Mouse (Mus musculus) embryonic facial prominence, embryonic 13.5 days (tissue): Measurements from ENCODE around the gene Pcyox1. TPM values are rescaled to one million over a fixed set of nuclear protein-coding genes. Genes with fewer than 3 reads are reported as not detected.

Experiments
- ATAC-seq: fragments of 200-750 bp; cut with Nextera tagmentation; 2 replicates; pipeline ENCODE4 v1.8.0; 2017; ENCODE audit warnings: low read depth; ENCODE audit not compliant: insufficient number of reproducible peaks, insufficient read depth, low FRiP score, low TSS enrichment
- H3K27ac ChIP-seq: fragments of 300-500 bp; sonication (generic); 2 replicates; pipeline ENCODE4 v1.5.1; 2015; ENCODE audit warnings: moderate library complexity, mild to moderate bottlenecking, inconsistent platforms
- H3K27me3 ChIP-seq: fragments of 300-500 bp; sonication (generic); 2 replicates; pipeline ENCODE4 v1.6.1; 2015; ENCODE audit warnings: mild to moderate bottlenecking, inconsistent platforms
- H3K36me3 ChIP-seq: fragments of 300-500 bp; sonication (generic); 2 replicates; pipeline ENCODE4 v1.6.1; 2015; ENCODE audit warnings: mild to moderate bottlenecking, inconsistent platforms
- H3K4me1 ChIP-seq: fragments of 300-500 bp; sonication (generic); 2 replicates; pipeline ENCODE4 v1.6.1; 2015; ENCODE audit warnings: inconsistent platforms
- H3K4me2 ChIP-seq: fragments of 300-500 bp; sonication (generic); 2 replicates; pipeline ENCODE4 v1.6.1; 2015; ENCODE audit warnings: moderate library complexity, mild to moderate bottlenecking, inconsistent platforms
- H3K4me3 ChIP-seq: fragments of 300-500 bp; sonication (generic); 2 replicates; pipeline ENCODE4 v1.5.1; 2015; ENCODE audit warnings: mild to moderate bottlenecking, inconsistent platforms
- H3K9ac ChIP-seq: fragments of 300-500 bp; sonication (generic); 2 replicates; pipeline ENCODE4 v1.6.1; 2015; ENCODE audit warnings: mild to moderate bottlenecking, inconsistent platforms
- H3K9me3 ChIP-seq: fragments of 300-500 bp; sonication (generic); 2 replicates; pipeline ENCODE4 v1.6.1; 2016; ENCODE audit warnings: inconsistent platforms
- WGBS: fragments of 180-500 bp; shearing (Covaris S2); methylation state at CpG from one replicate; pipeline ENCODE4 v1.1.7; 2015; ENCODE audit warnings: mixed read lengths; 5-methylcytosine and 5-hydroxymethylcytosine counted together
- polyA plus RNA-seq: library from polyadenylated mRNA; unstranded; fragments of >200 nt; fragmentation: Nextera tagmentation; extraction: Ambion mirVana; gene quantifications from 2 replicates; pipeline ENCODE4 v1.2.1, GENCODE M21; 2015

The Pcyox1 gene
- polyA plus RNA-seq, 1 experiment from 2014 or later: 80.4 TPM

- H3K9me3 ChIP-seq: no peaks in the 10 kb centered on the region
- H3K27ac ChIP-seq: no peak overlapping the region
- ATAC-seq: no peak
- WGBS: 84% methylated on average over 3 of the region's 3 CpGs
- no peak overlapping the region for H3K4me2 ChIP-seq
- no peaks in the 10 kb centered on the region for H3K4me1 ChIP-seq
- H3K4me3 ChIP-seq: no peak overlapping the region
- no peak overlapping the region for H3K9ac ChIP-seq
- H3K27me3 ChIP-seq: no peaks in the 10 kb centered on the region
- peaks cover 82% of the 10 kb centered on the region for H3K36me3 ChIP-seq
Measured at GRCm38 (mm10) chr6:86419239-86419638, 22.3 kb upstream of the Pcyox1 start.

- no peak overlapping the region for H3K4me2 ChIP-seq
- no peak overlapping the region for H3K4me3 ChIP-seq
- H3K4me1 ChIP-seq: no peaks in the 10 kb centered on the region
- no peaks in the 10 kb centered on the region for H3K27me3 ChIP-seq
- whole genome bisulfite sequencing: 89% methylated on average over 6 of the region's 6 CpGs
- H3K9me3 ChIP-seq: no peaks in the 10 kb centered on the region
- no peak overlapping the region for H3K9ac ChIP-seq
- no peak overlapping the region for H3K27ac ChIP-seq
- no peak for ATAC-seq
- peaks cover 84% of the 10 kb centered on the region for H3K36me3 ChIP-seq
Measured at GRCm38 (mm10) chr6:86418711-86419110, 21.8 kb upstream of the Pcyox1 start.

- Histone ChIP-seq H3K27ac (no peak overlapping the region), H3K36me3 (peaks cover 6% of the 10 kb centered on the region; the same call in 1 of the 2 replicates), H3K4me1 (peaks cover 13% of the 10 kb centered on the region; the same call in 1 of the 2 replicates), H3K27me3 (no peaks in the 10 kb centered on the region), H3K4me2 (peak overlapping the region; percentile 65), H3K9me3 (no peaks in the 10 kb centered on the region), H3K4me3 (peak overlapping the region; percentile 91), H3K9ac (no peak overlapping the region)
- ATAC-seq: no peak
Measured at GRCm38 (mm10) chr6:86406306-86406705, 9.4 kb upstream of the Pcyox1 start.

DNA sequence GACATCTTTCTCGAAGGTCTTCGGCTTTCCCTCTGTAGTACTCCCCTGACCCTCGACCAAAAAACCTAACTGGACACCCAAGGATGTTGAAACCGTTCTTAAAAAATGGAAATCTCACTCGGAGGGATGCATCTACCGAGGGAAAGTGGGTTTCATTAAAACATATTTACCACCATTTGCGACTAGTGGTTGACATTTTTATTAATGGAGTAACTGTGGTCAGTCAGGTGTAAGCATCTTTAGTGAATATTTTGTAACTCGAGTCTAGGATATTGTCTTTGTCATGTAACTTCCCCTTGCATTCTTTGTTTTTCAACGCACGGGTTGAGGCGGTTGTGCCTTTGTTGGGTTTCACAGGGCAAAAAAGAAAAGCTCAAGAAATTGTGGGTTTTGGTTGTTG, 8.0 kb upstream of the Pcyox1 start:
- Histone ChIP-seq H3K4me2 (peak overlapping the region; percentile 65), H3K9me3 (no peaks in the 10 kb centered on the region), H3K36me3 (peaks cover 6% of the 10 kb centered on the region; the same call in 1 of the 2 replicates), H3K4me3 (peak overlapping the region; percentile 91), H3K4me1 (peaks cover 18% of the 10 kb centered on the region; the same call in 1 of the 2 replicates), H3K27me3 (no peaks in the 10 kb centered on the region), H3K27ac (peak overlapping the region; percentile 100), H3K9ac (peak overlapping the region; percentile 99)
- ATAC-seq: no peak
- WGBS: under 1% methylated on average over 11 of the region's 11 CpGs

DNA sequence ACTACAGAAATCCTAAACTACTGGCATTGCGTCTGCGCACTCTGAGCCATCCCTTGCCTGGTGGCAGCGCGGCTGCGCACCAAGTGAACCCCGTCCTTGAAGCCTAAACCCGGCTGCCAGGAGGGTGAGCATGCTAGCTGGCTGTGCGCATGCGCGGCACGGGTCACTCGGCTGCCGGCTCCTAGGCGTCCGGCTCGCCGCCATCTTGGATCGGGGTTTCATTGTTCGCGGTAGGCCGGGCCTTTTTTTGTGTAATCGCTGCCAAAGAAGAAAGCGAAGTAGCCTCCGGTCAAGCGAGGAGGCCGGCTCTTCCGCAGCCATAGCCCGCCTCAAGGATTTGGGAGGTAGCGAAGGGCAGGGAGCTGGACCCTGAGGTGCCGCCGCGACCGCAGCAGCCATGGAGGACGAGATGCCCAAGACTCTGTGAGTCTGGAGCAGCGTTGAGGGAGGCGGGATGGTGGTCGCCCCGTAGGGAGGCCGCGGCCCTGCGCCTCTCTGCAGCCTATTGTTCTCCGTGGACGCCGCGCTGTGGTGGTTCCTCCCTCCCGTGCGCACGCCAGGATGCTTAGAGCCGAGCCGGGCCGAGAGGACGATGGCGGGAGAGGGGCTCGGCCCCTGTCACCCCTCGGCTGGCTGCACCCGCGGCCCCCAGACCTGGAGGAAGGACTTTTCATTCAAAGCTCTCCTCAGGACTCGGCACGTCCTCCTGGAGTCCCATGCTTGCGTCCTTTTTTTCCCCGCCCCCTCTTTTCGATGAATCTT, 7.3 kb upstream of the Pcyox1 start, which contains the start of gene Tia1:
TSS of gene Tia1 (plus strand) at position 120 of the 762 bp plus-strand sequence.
- no peaks in the 10 kb centered on the region for H3K27me3 ChIP-seq
- H3K9ac ChIP-seq: peak within 1 kb of the TSS; percentile 99
- H3K4me2 ChIP-seq: peak within 1 kb of the TSS; percentile 65
- H3K4me3 ChIP-seq: peak within 1 kb of the TSS; percentile 91
- H3K27ac ChIP-seq: peak within 1 kb of the TSS; percentile 100
- ATAC-seq: peak; percentile 95
- peaks cover 18% of the 10 kb centered on the region; the same call in 1 of the 2 replicates for H3K4me1 ChIP-seq
- no peaks in the 10 kb centered on the region for H3K9me3 ChIP-seq
- H3K36me3 ChIP-seq: peaks cover 6% of the 10 kb centered on the region; the same call in 1 of the 2 replicates
- WGBS: under 1% methylated on average over 61 of the region's 62 CpGs

- Histone ChIP-seq H3K9me3 (no peaks in the 10 kb centered on the region), H3K4me2 (peak overlapping the region; percentile 65), H3K27ac (peak overlapping the region; percentile 100), H3K9ac (peak overlapping the region; percentile 99), H3K27me3 (peaks cover 2% of the 10 kb centered on the region; the same call in 1 of the 2 replicates), H3K4me3 (peak overlapping the region; percentile 91), H3K36me3 (peaks cover 6% of the 10 kb centered on the region; the same call in 1 of the 2 replicates), H3K4me1 (peaks cover 18% of the 10 kb centered on the region; the same call in 1 of the 2 replicates)
- peak; percentile 65 for ATAC-seq
- WGBS: under 1% methylated on average over 15 of the region's 15 CpGs
Measured at GRCm38 (mm10) chr6:86403728-86404099, 6.8 kb upstream of the Pcyox1 start.

GRCm38 (mm10) chr6:86402681-86403607, 6.0 kb upstream of the Pcyox1 start:
- no peak for ATAC-seq
- peaks cover 18% of the 10 kb centered on the region; the same call in 1 of the 2 replicates for H3K4me1 ChIP-seq
- peaks cover 4% of the 10 kb centered on the region; the same call in 1 of the 2 replicates for H3K27me3 ChIP-seq
- H3K4me3 ChIP-seq: peak overlapping the region; percentile 91
- peaks cover 6% of the 10 kb centered on the region; the same call in 1 of the 2 replicates for H3K36me3 ChIP-seq
- H3K9ac ChIP-seq: peak overlapping the region; percentile 44
- peak overlapping the region; percentile 51 for H3K27ac ChIP-seq
- peak overlapping the region; percentile 65 for H3K4me2 ChIP-seq
- WGBS: 32% methylated on average over 12 of the region's 12 CpGs
- H3K9me3 ChIP-seq: no peaks in the 10 kb centered on the region

DNA sequence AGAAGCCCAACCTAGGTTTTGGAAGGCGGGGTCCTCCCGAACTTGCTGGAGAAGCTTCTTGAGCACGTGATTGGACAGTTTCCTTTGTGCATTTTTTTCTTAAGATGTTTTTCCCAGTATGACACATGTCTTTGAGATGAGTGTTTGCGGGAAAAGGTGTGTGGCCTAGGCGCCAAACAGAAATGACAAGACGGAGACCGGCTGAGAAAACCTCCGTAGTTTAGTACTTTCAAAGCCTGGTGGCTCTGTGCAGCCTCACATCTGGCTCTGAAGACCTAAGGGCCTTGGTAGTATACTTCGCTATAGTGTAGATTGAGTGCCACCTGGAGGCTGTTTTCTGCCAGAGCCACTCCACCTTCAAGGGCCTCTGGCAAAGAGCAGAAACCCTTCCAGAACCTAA, 4.0 kb upstream of the Pcyox1 start:
- 1% methylated on average over 9 of the region's 9 CpGs for WGBS
- Histone ChIP-seq H3K4me3 (peak overlapping the region; percentile 34), H3K9me3 (no peaks in the 10 kb centered on the region), H3K4me1 (peaks cover 16% of the 10 kb centered on the region), H3K27ac (no peak overlapping the region), H3K9ac (peak overlapping the region; percentile 52; the same call in 1 of the 2 replicates), H3K36me3 (no peaks in the 10 kb centered on the region), H3K4me2 (peak overlapping the region; percentile 56), H3K27me3 (peaks cover 4% of the 10 kb centered on the region; the same call in 1 of the 2 replicates)
- no peak for ATAC-seq

DNA sequence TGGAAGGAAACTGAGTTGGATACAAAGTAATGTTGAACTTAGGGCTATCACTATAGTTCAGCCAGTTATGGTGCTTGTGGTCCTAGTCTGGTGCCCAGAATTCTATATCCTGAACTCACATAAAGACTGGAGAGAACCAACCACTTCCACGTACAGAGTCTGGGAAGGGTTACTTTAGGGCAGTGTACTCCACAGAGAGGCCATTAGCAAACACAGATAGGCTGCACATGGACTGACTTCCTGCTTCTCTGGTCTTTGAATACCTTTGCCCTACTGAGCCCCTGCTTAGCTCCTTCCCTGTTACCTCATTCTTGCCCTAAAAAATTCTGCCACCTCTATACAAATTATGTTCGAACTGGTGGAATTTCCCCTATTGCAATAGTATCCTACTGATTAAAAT, 3.0 kb upstream of the Pcyox1 start:
- ATAC-seq: no peak
- WGBS: 81% methylated on average over 2 of the region's 2 CpGs
- no peaks in the 10 kb centered on the region for H3K9me3 ChIP-seq

GRCm38 (mm10) chr6:86398986-86399385, 2.0 kb upstream of the Pcyox1 start:
- Histone ChIP-seq H3K36me3 (peaks cover 4% of the 10 kb centered on the region), H3K4me2 (no peak overlapping the region), H3K9ac (no peak overlapping the region), H3K4me1 (peaks cover 27% of the 10 kb centered on the region), H3K27me3 (peaks cover 4% of the 10 kb centered on the region; the same call in 1 of the 2 replicates), H3K4me3 (no peak overlapping the region), H3K9me3 (no peaks in the 10 kb centered on the region), H3K27ac (no peak overlapping the region)
- 75% methylated on average over 2 of the region's 2 CpGs for WGBS
- ATAC-seq: no peak

More for the DNA sequence above, 3.0 kb upstream of the Pcyox1 start:
- H3K4me3 ChIP-seq: no peak overlapping the region
- H3K36me3 ChIP-seq: no peaks in the 10 kb centered on the region
- no peak overlapping the region for H3K4me2 ChIP-seq
- no peak overlapping the region for H3K9ac ChIP-seq
- H3K27ac ChIP-seq: no peak overlapping the region
- H3K4me1 ChIP-seq: peaks cover 24% of the 10 kb centered on the region
- H3K27me3 ChIP-seq: peaks cover 4% of the 10 kb centered on the region; the same call in 1 of the 2 replicates
